Mouse (Mus musculus) MEL (cell line): ENCODE measurements around the gene Col4a3. TPM values are rescaled to one million over a fixed set of nuclear protein-coding genes. Genes with fewer than 3 reads are reported as not detected.

Source experiments
- DNase-seq: peaks from one replicate; pipeline ENCODE4 v3.0.0; 2011; ENCODE audit warnings: low read depth, low spot score
- H3K27ac ChIP-seq: 2 replicates; pipeline ENCODE4 v1.5.1; 2012; ENCODE audit warnings: low read depth, mild to moderate bottlenecking, control low read depth, low read length, moderate library complexity; ENCODE audit not compliant: control insufficient read depth
- H3K27me3 ChIP-seq, 2 experiments: fragments of 150-350 bp in 1 of 2; sonication (generic) in 1 of 2; 2 replicates each; pipeline ENCODE4 v1.6.1; 2012; ENCODE audit warnings: low read length in 2 of 2, mild to moderate bottlenecking in 2 of 2, improper control_type of control experiment in 1 of 2, moderate library complexity in 1 of 2; ENCODE audit not compliant: insufficient read depth in 2 of 2, control insufficient read depth in 1 of 2
- H3K36me3 ChIP-seq, 2 experiments: 2 replicates each; pipeline ENCODE4 v1.6.1; 2012 to 2014; ENCODE audit warnings: low read length in 2 of 2, improper control_type of control experiment in 1 of 2, inconsistent platforms in 1 of 2, mild to moderate bottlenecking in 1 of 2; ENCODE audit not compliant: insufficient read depth in 2 of 2, control insufficient read depth in 1 of 2
- H3K4me1 ChIP-seq, 2 experiments: fragments of 150-350 bp in 1 of 2; sonication (generic) in 1 of 2; 2 replicates each; pipeline ENCODE4 v1.6.1; 2012; ENCODE audit warnings: low read length in 2 of 2, improper control_type of control experiment in 1 of 2, mild to moderate bottlenecking in 1 of 2; ENCODE audit not compliant: insufficient read depth in 2 of 2, control insufficient read depth in 1 of 2
- H3K4me3 ChIP-seq, 2 experiments: fragments of 150-350 bp in 1 of 2; sonication (generic) in 1 of 2; 2 replicates each; pipeline ENCODE4 v1.5.1; 2012; ENCODE audit warnings: low read depth in 2 of 2, low read length in 2 of 2, mild to moderate bottlenecking in 2 of 2, moderate library complexity in 2 of 2, control low read depth in 1 of 2, improper control_type of control experiment in 1 of 2; ENCODE audit not compliant: control insufficient read depth in 1 of 2, insufficient read depth in 1 of 2
- H3K79me2 ChIP-seq: 2 replicates; pipeline ENCODE4 v1.6.1; 2012; ENCODE audit warnings: mild to moderate bottlenecking, low read length, moderate library complexity; ENCODE audit not compliant: control insufficient read depth, poor library complexity, insufficient read depth
- H3K9ac ChIP-seq: 2 replicates; pipeline ENCODE4 v1.6.1; 2012; ENCODE audit warnings: low read depth, mild to moderate bottlenecking, control low read depth, low read length, moderate library complexity; ENCODE audit not compliant: control insufficient read depth, poor library complexity, severe bottlenecking
- H3K9me3 ChIP-seq: fragments of 150-350 bp; sonication (generic); replicated peaks from 2 replicates; pipeline ENCODE4 v1.6.1; 2012; ENCODE audit warnings: mild to moderate bottlenecking, low read length, improper control_type of control experiment, moderate library complexity; ENCODE audit not compliant: insufficient read depth
- CHD1 ChIP-seq: IDR thresholded peaks from 2 replicates; pipeline ENCODE4 v1.6.1; 2012; ENCODE audit warnings: low read depth, mild to moderate bottlenecking, inconsistent platforms, low read length, improper control_type of control experiment
- CHD2 ChIP-seq: IDR thresholded peaks from 2 replicates; pipeline ENCODE4 v1.6.1; 2011; ENCODE audit warnings: low read length, improper control_type of control experiment
- CTCF ChIP-seq, 3 experiments: IDR thresholded peaks in 2 of 3; conservative IDR thresholded peaks in 1 of 3; 2 replicates each; pipeline ENCODE4 v1.5.1; 2011 to 2012; ENCODE audit warnings: low read length in 3 of 3, low read depth in 2 of 3, mild to moderate bottlenecking in 2 of 3, improper control_type of control experiment in 1 of 3, inconsistent platforms in 1 of 3, mixed read lengths in 1 of 3, moderate library complexity in 1 of 3; ENCODE audit not compliant: control insufficient read depth in 1 of 3, insufficient read depth in 1 of 3, poor library complexity in 1 of 3, severe bottlenecking in 1 of 3
- E2F4 ChIP-seq: IDR thresholded peaks from 2 replicates; pipeline ENCODE4 v1.6.1; 2011; ENCODE audit warnings: low read depth, low read length, improper control_type of control experiment, borderline replicate concordance
- ELF1 ChIP-seq: IDR thresholded peaks from 2 replicates; pipeline ENCODE4 v1.6.1; 2014; ENCODE audit warnings: low read depth, mild to moderate bottlenecking, inconsistent platforms, low read length, improper control_type of control experiment, moderate library complexity
- EP300 ChIP-seq, 2 experiments: IDR thresholded peaks; 2 replicates each; pipeline ENCODE4 v1.6.1; 2011; ENCODE audit warnings: improper control_type of control experiment in 2 of 2, low read length in 2 of 2, low read depth in 1 of 2, mild to moderate bottlenecking in 1 of 2
- ETS1 ChIP-seq: IDR thresholded peaks from 2 replicates; pipeline ENCODE4 v1.6.1; 2012; ENCODE audit warnings: low read depth, mild to moderate bottlenecking, inconsistent platforms, low read length, improper control_type of control experiment, moderate library complexity
- HCFC1 ChIP-seq: IDR thresholded peaks from 2 replicates; pipeline ENCODE4 v1.6.1; 2012; ENCODE audit warnings: low read depth, mild to moderate bottlenecking, inconsistent platforms, low read length, improper control_type of control experiment, moderate library complexity
- MAFK ChIP-seq: IDR thresholded peaks from 2 replicates; pipeline ENCODE4 v1.6.1; 2011; ENCODE audit warnings: low read depth, mild to moderate bottlenecking, low read length, improper control_type of control experiment, borderline replicate concordance
- MAZ ChIP-seq: IDR thresholded peaks from 2 replicates; pipeline ENCODE4 v1.6.1; 2012; ENCODE audit warnings: low read depth, mild to moderate bottlenecking, inconsistent platforms, low read length, improper control_type of control experiment
- MEF2A ChIP-seq: IDR thresholded peaks from 2 replicates; pipeline ENCODE4 v1.6.1; 2014; ENCODE audit warnings: low read depth, mild to moderate bottlenecking, inconsistent platforms, low read length, improper control_type of control experiment; ENCODE audit not compliant: poor library complexity, insufficient replicate concordance, severe bottlenecking; ENCODE audit errors: extremely low read depth
- MXI1 ChIP-seq: IDR thresholded peaks from 2 replicates; pipeline ENCODE4 v1.6.1; 2011; ENCODE audit warnings: mild to moderate bottlenecking, low read depth, low read length, improper control_type of control experiment
- MYB ChIP-seq: IDR thresholded peaks from 2 replicates; pipeline ENCODE4 v1.6.1; 2011; ENCODE audit warnings: mild to moderate bottlenecking, low read depth, low read length, improper control_type of control experiment
- MYC ChIP-seq: IDR thresholded peaks from 2 replicates; pipeline ENCODE4 v1.6.1; 2011; ENCODE audit warnings: low read depth, mild to moderate bottlenecking, low read length, improper control_type of control experiment, moderate library complexity
- NELFE ChIP-seq: IDR thresholded peaks from 2 replicates; pipeline ENCODE4 v1.6.1; 2011; ENCODE audit warnings: low read depth, low read length, improper control_type of control experiment
- NRF1 ChIP-seq: IDR thresholded peaks from 2 replicates; pipeline ENCODE4 v1.6.1; 2014; ENCODE audit warnings: low read depth, mild to moderate bottlenecking, inconsistent platforms, low read length, improper control_type of control experiment, moderate library complexity; ENCODE audit not compliant: poor library complexity, insufficient read depth, severe bottlenecking
- POLR2A ChIP-seq, 2 experiments: IDR thresholded peaks; 2 replicates each; pipeline ENCODE4 v1.6.1; 2011 to 2012; ENCODE audit warnings: low read length in 2 of 2, mild to moderate bottlenecking in 2 of 2, control low read depth in 1 of 2, improper control_type of control experiment in 1 of 2, low read depth in 1 of 2, moderate library complexity in 1 of 2; ENCODE audit not compliant: control insufficient read depth in 1 of 2, insufficient read depth in 1 of 2, poor library complexity in 1 of 2
- POLR2AphosphoS2 ChIP-seq: IDR thresholded peaks from 2 replicates; pipeline ENCODE4 v1.6.1; 2011; ENCODE audit warnings: low read length, improper control_type of control experiment
- TAL1 ChIP-seq: IDR thresholded peaks from 2 replicates; pipeline ENCODE4 v1.6.1; 2012; ENCODE audit warnings: mild to moderate bottlenecking, inconsistent platforms, low read length, moderate library complexity, mixed read lengths
- TBP ChIP-seq: IDR thresholded peaks from 2 replicates; pipeline ENCODE4 v1.8.0; 2011; ENCODE audit warnings: low read depth, low read length, improper control_type of control experiment
- UBTF ChIP-seq: IDR thresholded peaks from 2 replicates; pipeline ENCODE4 v1.6.1; 2012; ENCODE audit warnings: low read depth, mild to moderate bottlenecking, inconsistent platforms, low read length, improper control_type of control experiment, moderate library complexity, borderline replicate concordance; ENCODE audit not compliant: insufficient read depth
- ZKSCAN1 ChIP-seq: IDR thresholded peaks from 2 replicates; pipeline ENCODE4 v1.6.1; 2012; ENCODE audit warnings: low read depth, mild to moderate bottlenecking, inconsistent platforms, low read length, improper control_type of control experiment, moderate library complexity
- polyA plus RNA-seq, 2 experiments: library from polyadenylated mRNA; stranded (reverse) in 1 of 2; unstranded in 1 of 2; fragments of >175 nt in 1 of 2; fragments of >200 nt in 1 of 2; gene quantifications; 2 replicates each; pipeline versions ENCODE4 v1.2.1 to v1.2.4; 2012; ENCODE audit warnings: low replicate concordance in 2 of 2, low read depth in 1 of 2; ENCODE audit not compliant: insufficient read length in 2 of 2, insufficient read depth in 1 of 2, missing spikeins in 1 of 2
- total RNA-seq: library from RNA; depleted of rRNA; stranded (reverse); fragments of 300-350 nt; gene quantifications from 2 replicates; pipeline ENCODE4 v1.2.3, GENCODE M21; 2012

The Col4a3 gene
- total and polyA plus RNA-seq, 3 experiments: 0.19 to 0.47 TPM; not detected in 1

DNA sequence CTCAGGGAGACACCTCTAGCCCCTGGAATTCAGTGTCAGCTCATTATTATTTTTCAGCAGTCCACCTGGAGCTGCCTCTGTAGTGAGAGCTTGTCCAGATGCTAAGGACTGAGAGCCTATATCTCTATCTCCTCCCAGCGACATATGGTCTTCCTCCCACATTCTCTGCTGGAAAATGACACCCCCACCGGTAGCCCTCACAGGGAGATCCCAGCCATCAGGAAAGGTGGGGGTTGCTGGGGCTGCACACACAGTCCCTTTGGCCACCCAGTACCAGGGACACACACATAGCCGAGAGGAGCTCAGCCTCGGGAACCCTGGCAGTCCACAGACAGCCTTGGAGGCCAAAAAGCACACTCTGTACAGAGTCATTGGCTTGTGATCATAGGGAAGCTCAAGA is 26.5 kb upstream of the Col4a3 start:
- H3K9me3 ChIP-seq: no peaks in the 10 kb centered on the region
- no peak overlapping the region for H3K27ac ChIP-seq
- H3K27me3 ChIP-seq: peaks cover 7 to 8% of the 10 kb centered on the region in 2 experiments; a peak in 3 of 4 replicates
- no peak overlapping the region for H3K4me3 ChIP-seq
- no peaks in the 10 kb centered on the region for H3K36me3 ChIP-seq
- no peak overlapping the region for H3K9ac ChIP-seq
- TF ChIP-seq ELF1 (no peak), HCFC1 (no peak), MAZ (no peak), CTCF (IDR thresholded peaks at IDR 0.05 in 2 of 3, conservative IDR thresholded peaks at IDR 0.05 in 1 of 3; ENCODE audit: control insufficient read depth in 1 of 3, insufficient read depth in 1 of 3, low read depth in 2 of 3, low read length in 3 of 3, poor library complexity in 1 of 3, severe bottlenecking in 1 of 3) (no peak), MYC (no peak), POLR2A (IDR thresholded peaks at IDR 0.05; ENCODE audit: control insufficient read depth in 1 of 2, insufficient read depth in 1 of 2, low read depth in 1 of 2, low read length in 2 of 2, poor library complexity in 1 of 2) (no peak), ETS1 (no peak), POLR2AphosphoS2 (no peak), MYB (no peak), MEF2A (no peak), E2F4 (no peak), ZKSCAN1 (no peak), TBP (no peak), MAFK (no peak), UBTF (no peak), TAL1 (no peak), CHD1 (no peak), EP300 (IDR thresholded peaks at IDR 0.05; ENCODE audit: low read depth in 1 of 2, low read length in 2 of 2) (no peak), NELFE (no peak), MXI1 (no peak)
- TF ChIP-seq, all 39 proteins: peak for 0
- no peak for DNase-seq
- Histone ChIP-seq H3K4me1 (no peaks in the 10 kb centered on the region), H3K79me2 (no peaks in the 10 kb centered on the region)

- H3K36me3 ChIP-seq: no peaks in the 10 kb centered on the region
Observed at GRCm38 (mm10) chr1:82569405-82569804, 17.3 kb upstream of the Col4a3 start.

More at GRCm38 (mm10) chr1:82569405-82569804, 17.3 kb upstream of the Col4a3 start:
- Histone ChIP-seq H3K4me1 (no peaks in the 10 kb centered on the region), H3K9me3 (no peaks in the 10 kb centered on the region), H3K27me3 (peaks cover 0 to 2% of the 10 kb centered on the region in 2 experiments; a peak in 2 of 4 replicates), H3K27ac (no peak overlapping the region), H3K9ac (no peak overlapping the region), H3K79me2 (no peaks in the 10 kb centered on the region), H3K4me3 (no peak overlapping the region)
- DNase-seq: no peak
- TF ChIP-seq MYC: no peak
- TF ChIP-seq CHD1: no peak
- no peak for TF ChIP-seq MEF2A
- no peak for TF ChIP-seq TBP
- no peak for TF ChIP-seq NRF1
- no peak for TF ChIP-seq MYB
- no peak for TF ChIP-seq MAFK
- no peak for TF ChIP-seq CHD2
